Mouse (Mus musculus) urinary bladder, adult 2 months (tissue): ENCODE measurements around the gene Bglap3. TPM values are rescaled to one million over a fixed set of nuclear protein-coding genes. Genes with fewer than 3 reads are reported as not detected.
"Not testable (repeated sequence)": the region's sequence is repeated elsewhere in the genome, so short reads cannot be mapped to it uniquely, and the experiment has no call there.

Experiments
- DNase-seq: peaks from one replicate; pipeline ENCODE4 v3.0.0; 2022; ENCODE audit warnings: low spot score
- polyA plus RNA-seq: library from polyadenylated mRNA; depleted of rRNA; stranded (reverse); fragments of >200 nt; gene quantifications from 2 replicates; pipeline ENCODE4 v1.2.3, GENCODE M21; 2012; rRNA removed

Gene Bglap3
- 1.9 and 2.7 TPM in 2 replicates for polyA plus RNA-seq

DNA sequence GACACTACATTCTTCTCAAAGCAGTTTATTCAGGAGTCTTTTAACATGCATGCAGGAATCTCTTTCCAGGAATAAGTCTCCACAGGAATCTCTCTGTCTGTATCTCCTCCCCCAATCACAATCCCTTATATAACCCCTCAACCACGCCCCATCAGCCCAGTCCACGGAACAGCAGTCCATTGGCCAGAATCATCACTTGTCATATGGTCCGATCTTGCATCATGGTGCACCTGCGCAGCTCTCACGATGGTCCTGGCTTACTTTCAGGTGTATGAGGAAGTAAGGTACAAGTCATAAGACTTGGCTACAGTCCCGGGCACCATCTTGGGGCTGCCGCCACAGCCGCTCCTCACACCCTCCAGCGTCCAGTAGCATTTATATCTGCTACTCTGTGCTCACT is at the start of gene Bglap3:
Bglap3 (minus strand) TSS at position 101 of the 400 bp plus-strand sequence.
- DNase-seq = not testable (repeated sequence)

GRCm38 (mm10) chr3:88422020-88422720 is 49.6 kb upstream of the Bglap3 start:
- DNase-seq = no peak

GRCm38 (mm10) chr3:88420771-88421170 is 48.2 kb upstream of the Bglap3 start:
- no peak for DNase-seq

GRCm38 (mm10) chr3:88418016-88418415 is 45.5 kb upstream of the Bglap3 start:
- no peak for DNase-seq

DNA sequence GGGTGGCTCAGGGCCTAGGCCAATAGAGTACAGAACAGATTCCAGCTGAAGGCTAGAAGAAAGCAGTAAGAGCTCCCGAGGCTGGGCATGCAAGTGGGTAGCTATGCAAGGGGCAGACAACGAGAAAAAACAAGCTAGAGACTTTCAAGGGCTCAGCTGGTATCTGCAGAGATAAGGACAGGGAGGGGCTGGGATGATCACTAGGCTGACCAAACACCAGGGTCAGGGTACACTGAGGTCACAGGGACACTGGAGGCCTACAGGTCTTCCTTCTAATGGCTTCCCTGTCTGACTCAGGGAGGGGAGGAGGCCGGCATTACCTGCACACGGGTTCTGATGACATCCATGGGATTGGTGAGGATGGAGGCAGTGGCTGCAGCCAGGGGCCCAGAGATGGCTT is 43.1 kb upstream of the Bglap3 start:
- DNase-seq = no peak

DNA sequence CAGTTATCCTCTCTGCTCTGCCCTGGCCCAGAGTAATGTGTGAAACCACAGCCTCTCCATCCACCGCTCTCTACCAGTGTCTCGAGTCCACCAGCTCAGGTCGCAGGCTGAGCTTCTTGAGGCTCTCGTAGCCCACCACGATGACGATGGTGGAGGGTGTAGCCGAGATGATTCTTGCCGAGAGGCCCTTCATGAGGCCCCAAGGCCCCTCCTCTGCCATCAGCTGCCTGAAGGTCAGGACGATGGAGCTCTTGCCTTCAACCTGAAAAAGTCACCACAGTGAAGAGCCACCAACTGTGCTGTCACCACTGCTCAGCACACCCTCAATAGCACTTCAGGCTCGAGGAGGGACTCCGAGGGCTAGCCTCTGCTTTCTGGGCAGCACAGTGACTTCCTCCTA is 40.1 kb upstream of the Bglap3 start:
- no peak for DNase-seq

DNA sequence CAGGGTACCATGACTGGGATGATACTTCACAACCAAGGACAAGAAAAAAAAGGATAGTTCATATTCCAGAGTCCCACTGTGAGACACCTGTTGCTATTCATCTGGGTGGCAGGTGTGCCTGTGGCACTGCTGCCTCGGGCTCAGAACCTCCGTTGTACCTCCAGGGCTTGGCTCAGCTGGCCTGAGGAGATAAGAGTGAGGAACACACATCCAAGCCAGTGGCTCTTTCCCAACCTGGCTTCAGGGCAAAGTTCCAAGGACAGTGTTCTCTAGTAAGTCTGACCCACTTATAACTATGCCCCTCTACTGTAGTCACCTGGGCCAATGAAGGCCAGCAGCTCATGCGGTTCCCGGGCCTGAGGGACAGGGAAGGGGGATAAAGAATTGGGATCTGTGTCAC is 39.1 kb upstream of the Bglap3 start:
- no peak for DNase-seq

GRCm38 (mm10) chr3:88410645-88411031 is 38.1 kb upstream of the Bglap3 start:
- DNase-seq = no peak

DNA sequence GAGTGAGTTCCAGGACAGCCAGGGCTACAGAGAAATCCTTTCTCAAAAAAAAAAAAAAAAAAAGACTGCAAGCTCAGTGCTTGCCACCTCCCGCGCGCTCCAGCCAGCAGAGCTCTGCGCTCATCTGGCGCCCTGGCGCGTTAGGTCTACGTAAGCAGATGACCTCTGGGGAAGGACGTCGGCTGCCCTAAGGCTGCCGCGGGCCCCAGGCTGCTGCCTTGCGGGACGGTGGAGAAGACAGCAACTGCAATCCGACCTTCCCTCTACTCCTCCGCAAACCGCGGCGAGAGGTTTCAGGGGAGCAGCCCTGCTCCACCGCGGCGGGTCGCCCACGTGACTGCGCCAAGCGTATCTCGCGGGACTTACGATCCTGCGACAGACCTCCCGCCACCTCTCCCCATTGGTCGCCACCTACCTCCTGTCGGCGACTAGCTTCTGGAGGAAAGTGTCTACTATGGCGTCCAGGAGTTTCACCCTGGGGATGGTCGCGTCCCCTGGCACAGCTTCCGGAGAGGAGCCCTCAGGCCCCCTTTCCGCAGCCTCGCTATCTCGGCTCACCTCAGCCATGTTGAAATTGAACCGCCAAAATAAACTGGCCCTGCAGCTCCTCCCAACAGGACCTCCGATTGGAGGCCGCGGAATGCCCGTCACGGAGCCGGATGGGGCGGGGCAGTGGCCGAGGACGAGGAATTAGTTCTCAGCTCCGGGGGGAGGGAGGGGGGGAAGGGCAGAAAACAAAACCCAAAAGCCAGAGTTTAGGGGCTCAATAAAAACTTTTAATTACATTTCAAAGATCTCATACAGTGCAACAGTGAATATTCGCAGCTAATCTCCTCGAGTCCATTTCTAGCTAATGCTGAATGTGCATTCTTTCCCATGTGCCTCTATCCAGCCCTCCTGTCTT is 37.5 kb upstream of the Bglap3 start, which contains the start of gene Pmf1:
Pmf1 (minus strand) TSS at position 591 of the 904 bp plus-strand sequence.
- peak; percentile 85 for DNase-seq

- no peak for DNase-seq
Observed at GRCm38 (mm10) chr3:88408953-88409352, 36.4 kb upstream of the Bglap3 start.

- DNase-seq = no peak
Observed at GRCm38 (mm10) chr3:88407529-88407928, 35.0 kb upstream of the Bglap3 start.

- DNase-seq = no peak
Observed at GRCm38 (mm10) chr3:88407090-88407489, 34.5 kb upstream of the Bglap3 start.

GRCm38 (mm10) chr3:88403522-88404230 is 31.1 kb upstream of the Bglap3 start:
- no peak for DNase-seq

- DNase-seq = no peak
Observed at GRCm38 (mm10) chr3:88398666-88399065, 26.1 kb upstream of the Bglap3 start.

DNA sequence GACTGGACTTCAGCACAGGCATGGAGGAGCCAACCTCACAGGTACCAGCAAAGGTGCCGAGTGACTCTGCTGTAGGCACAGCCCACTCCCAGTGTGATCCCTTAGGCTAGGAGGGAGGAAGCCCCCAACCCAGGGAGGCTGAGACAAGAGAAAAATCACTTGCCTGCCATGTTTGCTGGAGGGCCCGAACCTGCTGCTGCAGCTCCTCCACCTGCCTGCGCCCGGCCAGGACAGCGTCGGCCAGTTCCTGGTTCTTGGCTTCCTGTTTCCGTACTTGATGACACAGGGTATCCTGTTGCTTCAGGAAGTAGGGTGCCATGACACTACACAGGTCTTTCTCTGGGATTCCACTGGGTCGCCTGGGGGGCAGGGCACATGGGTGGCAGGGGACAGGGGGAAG is 23.2 kb upstream of the Bglap3 start:
- no peak for DNase-seq

- no peak for DNase-seq
Observed at GRCm38 (mm10) chr3:88395288-88395687, 22.7 kb upstream of the Bglap3 start.

GRCm38 (mm10) chr3:88393776-88394375 is 21.3 kb upstream of the Bglap3 start:
- no peak for DNase-seq

GRCm38 (mm10) chr3:88384364-88384763 is 11.8 kb upstream of the Bglap3 start, which contains the start of gene Bglap:
Gene Bglap, minus strand, starts transcription at chr3:88384464.
- no peak for DNase-seq

DNA sequence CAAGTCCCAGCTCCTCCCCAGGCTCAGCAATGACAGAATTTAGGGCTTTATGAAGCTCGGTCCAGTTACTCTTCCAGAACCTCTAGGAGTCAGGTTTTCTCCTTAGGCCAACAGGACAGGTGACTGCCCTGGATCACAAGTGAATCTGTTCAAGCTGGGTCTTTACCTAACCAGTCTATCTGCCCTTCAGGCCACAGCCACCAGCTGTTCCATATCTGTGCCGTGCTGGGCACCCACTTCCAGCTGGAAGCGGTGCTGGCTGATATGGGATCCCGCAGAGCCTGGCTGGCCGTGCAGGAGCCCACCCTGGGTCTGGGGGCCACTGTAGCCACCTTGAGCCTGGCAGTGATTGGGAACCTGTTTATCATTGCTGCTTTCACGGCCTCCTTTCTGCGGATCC is 9.8 kb upstream of the Bglap3 start:
- not testable (repeated sequence) for DNase-seq

- not testable (repeated sequence) for DNase-seq
Observed at GRCm38 (mm10) chr3:88381389-88382315, 9.1 kb upstream of the Bglap3 start.

DNA sequence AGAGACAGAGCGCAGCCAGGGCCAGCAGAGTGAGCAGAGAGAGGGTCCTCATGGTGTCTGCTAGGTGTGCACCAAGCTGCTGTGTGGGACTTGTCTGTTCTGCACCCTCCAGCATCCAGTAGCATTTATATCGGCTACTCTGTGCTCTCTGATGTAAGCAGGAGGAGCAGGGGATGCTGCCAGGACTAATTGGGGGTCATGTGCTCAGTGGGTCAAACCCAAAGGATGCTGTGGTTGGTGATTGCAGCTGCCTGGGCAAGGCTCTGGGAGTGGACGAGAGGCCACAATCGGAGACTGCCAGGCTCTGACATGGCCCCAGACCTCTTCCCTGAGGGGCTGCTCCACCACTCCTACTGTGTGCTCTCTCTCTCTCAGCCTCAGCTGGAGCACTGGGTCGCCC is 6.1 kb upstream of the Bglap3 start, which contains the start of gene Bglap2:
Bglap2 (minus strand) TSS at position 101 of the 400 bp plus-strand sequence.
- not testable (repeated sequence) for DNase-seq
